Mouse (Mus musculus): ENCODE measurements around the gene Gm28539.
A peak's percentile ranks its signal among the peaks of the same experiment; 100 is the strongest.
"Not testable (repeated sequence)": the region's sequence is repeated elsewhere in the genome, so short reads cannot be mapped to it uniquely, and the experiment has no call there.

The Gm28539 gene

DNA sequence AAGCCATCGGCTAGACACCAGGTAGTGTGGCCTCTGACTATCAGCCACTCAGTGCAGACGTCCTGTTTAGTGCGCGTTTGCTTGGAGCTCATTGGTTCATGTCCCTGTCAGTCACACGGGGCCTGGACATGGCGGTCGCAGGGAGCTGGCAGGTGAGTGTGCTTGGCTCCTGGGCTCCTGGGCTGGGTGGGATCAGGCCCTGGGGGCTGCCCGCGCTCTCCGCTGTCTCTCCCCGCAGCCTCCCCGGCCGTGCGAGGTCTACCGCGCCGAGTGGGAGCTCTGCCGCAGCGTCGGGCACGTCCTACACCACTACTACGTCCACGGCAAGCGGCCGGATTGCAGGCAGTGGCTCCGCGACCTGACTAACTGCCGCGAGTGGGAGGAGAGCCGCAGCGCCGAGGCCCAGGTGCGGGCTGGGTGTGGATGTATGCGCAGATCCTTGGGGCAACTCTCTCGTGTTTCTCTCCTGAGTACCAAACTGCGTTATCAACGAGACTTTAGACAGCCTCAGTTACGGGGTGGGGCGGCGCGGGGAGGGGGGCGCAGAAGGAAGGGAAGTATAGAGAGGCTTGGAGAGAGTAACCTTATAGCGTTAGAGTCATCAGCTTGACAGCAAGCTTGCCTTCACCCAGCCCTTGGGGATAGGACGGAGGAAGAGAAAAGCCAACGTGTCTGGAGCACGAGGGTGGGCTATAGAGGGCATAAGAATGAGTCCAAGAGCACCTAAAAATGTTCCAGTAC is at the start of gene Gm28539, which contains the start of gene 2510002D24Rik:
Gene Gm28539 (plus strand): TSS at position 117 of the 741 bp plus-strand sequence.
Gene 2510002D24Rik (plus strand): TSS at position 111 of the 741 bp plus-strand sequence.
- DNase-seq: peak; percentile 96 to 98

DNA sequence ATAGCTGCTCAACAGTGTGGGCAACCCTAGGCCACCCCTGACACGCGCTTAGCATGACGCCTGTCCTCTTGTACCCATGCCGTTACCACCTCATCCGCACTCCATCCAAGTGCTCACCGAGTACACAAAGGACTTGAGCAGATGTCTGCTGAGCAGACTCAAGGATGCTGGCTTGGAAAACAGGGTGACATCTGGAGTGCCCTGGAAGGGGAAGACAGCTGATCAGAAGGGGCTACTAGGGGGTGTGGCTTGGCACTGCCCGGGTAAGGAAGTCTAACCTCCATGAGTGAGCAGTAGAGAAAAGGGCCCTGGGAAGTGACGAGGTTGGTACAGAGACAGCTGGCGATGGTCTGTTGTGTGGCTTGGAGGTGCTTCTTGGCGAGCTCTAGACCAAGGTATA is 49.7 kb upstream of the Gm28539 start:
- DNase-seq: no peak

DNA sequence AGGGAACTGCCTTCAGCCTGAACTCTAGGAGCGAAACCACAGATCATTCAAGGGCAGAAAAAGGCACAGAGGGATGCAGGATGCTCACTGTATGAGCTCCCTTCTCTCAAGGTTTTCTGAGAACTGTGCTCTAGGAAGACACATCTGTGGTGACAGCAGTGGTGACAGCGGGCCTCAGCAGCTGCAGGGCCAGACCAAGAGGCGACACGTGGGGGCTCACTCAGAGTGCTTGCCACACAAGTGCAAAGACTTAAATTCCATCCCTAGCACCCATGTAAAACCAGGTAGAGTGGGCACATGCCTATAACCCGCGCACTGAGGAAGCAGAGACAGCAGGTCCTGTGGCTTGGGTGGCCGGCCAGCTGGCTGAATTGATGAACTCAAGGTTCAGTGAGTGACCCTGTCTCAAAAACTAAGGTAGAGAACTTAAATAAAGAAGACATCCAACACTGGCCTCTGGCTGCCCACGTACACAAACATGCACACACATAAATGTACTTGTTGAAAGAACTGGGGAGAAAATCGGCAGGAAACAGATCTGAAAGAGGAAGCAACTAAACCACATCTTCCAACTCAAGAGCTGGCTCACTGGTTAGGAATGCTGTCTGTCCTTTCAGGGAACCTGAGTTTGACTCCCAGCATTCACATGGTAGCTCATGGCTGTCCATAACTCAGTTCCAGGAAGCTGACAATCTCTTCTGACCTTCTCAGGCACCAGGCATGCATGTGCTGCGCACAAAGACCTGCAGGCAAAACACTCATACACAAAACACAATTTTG is 47.6 kb upstream of the Gm28539 start:
- no peak for DNase-seq

- DNase-seq: no peak
Measured at GRCm38 (mm10) chr16:18795223-18795899, 41.0 kb upstream of the Gm28539 start.

GRCm38 (mm10) chr16:18796645-18797044 is 39.7 kb upstream of the Gm28539 start:
- no peak for DNase-seq

DNA sequence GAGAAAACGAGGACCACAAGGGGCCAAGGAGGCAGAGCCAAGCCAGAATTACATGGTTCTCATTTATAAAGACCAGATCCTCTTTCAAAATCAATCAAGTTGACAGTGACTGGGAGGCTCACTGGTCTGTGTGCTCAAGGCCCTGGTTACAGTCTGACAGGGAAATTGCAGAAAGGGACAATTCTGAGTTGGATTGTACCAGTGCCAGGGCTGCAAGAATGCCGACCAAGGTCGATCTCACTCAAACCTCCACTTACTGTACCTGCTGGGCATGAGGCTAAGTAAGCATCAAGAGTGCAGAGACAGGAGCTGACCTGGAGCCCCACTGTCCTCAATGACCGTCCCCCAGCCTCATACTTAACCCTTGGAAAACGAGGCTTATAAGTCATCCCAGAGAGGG is 38.2 kb upstream of the Gm28539 start:
- no peak for DNase-seq

GRCm38 (mm10) chr16:18798841-18799240 is 37.5 kb upstream of the Gm28539 start:
- peak; percentile 79 to 81 for DNase-seq

GRCm38 (mm10) chr16:18805746-18806145 is 30.6 kb upstream of the Gm28539 start:
- DNase-seq: no peak

- no peak for DNase-seq
Measured at GRCm38 (mm10) chr16:18809001-18809400, 27.4 kb upstream of the Gm28539 start.

DNA sequence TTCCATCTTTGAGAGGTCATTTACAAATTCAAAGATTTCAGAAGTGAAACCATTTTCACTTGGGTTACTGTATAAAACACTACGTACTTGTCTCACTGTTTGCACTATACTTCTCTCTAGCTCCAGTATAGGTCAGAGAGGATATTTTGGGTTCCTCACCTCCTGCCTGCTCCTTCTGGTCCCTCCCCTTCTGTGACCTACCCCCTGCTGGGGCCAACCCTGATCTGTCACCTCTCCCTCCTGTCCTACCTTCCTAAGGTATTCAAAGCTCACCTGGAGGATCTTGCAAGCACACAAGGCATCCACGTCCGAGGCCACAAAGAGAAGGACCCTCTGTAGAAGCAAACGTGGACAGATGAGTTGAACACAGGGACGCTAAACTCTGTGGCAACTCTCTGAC is 25.4 kb upstream of the Gm28539 start:
- DNase-seq: no peak

DNA sequence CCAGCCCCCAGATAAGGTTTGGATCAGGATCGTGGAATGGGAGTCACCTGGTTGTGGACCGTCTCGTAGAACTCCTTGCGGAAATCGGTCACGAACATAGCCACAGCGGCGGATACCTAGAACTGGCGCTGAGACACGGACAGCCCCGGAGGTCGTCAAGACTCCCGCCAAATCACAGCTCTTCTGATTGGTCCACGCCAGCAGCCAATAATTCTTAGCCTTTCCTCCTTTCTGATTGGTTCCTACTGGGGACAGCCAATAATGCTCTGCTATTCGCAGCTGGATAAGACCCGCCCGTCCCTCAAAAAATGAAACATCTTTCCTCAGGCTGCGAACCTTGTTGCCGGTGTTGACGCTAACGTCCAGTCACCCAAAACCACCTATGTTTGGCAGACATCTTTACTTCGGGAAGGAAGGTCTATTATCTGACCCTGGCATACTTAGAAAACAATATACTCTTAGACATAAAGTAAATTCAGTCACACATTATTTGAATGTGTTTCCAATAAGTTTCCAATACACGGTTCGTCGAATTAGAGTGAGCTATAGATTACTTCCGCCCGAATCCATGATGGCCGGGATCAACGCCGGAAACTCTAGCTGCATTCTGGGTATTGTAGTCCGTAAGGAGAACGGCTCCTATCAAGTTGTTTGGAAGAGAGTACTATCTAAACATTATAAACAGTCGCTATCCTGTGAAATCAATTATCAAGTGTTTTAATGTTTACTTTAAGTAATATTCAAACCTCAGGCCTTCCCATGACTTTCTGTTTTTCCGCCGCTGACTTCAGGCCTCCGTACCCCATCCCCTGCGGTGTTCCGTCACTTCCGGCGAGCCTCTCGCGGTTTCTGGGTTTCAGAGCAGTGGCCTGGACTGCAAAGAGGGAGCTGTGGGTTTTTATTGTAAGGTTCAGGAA is 24.7 kb upstream of the Gm28539 start, which contains the start of the genes Ufd1 and Cdc45:
Gene Ufd1 (plus strand): TSS at position 312 of the 917 bp plus-strand sequence.
Gene Cdc45 (minus strand): TSS at position 520 of the 917 bp plus-strand sequence.
- DNase-seq: peak; percentile 92 to 94

- no peak for DNase-seq
Measured at GRCm38 (mm10) chr16:18812385-18812910, 23.9 kb upstream of the Gm28539 start.

- no peak for DNase-seq
Measured at GRCm38 (mm10) chr16:18822356-18822755, 14.0 kb upstream of the Gm28539 start.

- DNase-seq: no peak
Measured at GRCm38 (mm10) chr16:18822925-18823324, 13.5 kb upstream of the Gm28539 start.

- peak; percentile 17 to 48 for DNase-seq
Measured at GRCm38 (mm10) chr16:18828630-18829029, 7.8 kb upstream of the Gm28539 start.

GRCm38 (mm10) chr16:18829102-18829501 is 7.3 kb upstream of the Gm28539 start:
- peak; percentile 14 to 43 for DNase-seq

GRCm38 (mm10) chr16:18833486-18833885 is 2.9 kb upstream of the Gm28539 start:
- no peak for DNase-seq

DNA sequence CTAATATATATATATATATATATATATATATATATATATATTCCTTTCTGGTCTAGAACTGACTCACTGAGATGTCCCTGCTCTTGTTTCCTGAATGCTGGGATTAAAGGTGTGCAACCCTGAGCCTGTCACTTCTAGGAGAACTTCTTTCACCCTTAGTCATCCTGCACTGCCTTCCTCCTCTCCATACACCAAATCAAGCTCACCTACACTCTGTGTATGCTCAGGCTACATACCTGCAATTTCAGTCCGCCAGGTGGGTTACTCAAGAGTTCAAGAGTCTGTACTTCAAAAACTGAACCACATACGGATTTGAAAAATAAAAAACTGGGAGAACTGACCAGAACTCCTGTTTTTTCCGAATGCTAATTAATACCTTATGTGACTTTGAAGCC is 314 bp upstream of the Gm28539 start:
- no peak for DNase-seq

DNA sequence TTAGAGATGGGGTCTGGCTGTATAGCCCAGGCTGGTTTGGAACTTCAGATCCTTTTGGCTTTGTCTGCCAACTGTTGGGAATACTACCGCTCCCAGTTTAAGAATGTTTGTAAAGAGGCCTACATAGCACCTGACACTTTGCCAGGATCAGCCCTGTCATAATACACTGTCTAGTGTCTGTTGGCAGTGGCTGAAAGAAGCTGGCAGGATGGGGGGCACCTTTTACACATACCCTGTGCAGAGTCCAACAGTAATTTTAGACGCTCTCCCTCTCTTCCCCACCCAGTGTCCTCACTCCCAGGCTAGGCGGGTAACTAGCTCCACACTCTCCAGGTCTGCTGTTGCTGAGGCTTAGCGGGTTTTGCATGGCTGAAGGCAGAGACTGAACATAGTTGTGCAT is 2.0 kb downstream of the Gm28539 start:
- no peak for DNase-seq

GRCm38 (mm10) chr16:18846301-18846820 is 10.0 kb downstream of the Gm28539 start:
- DNase-seq: no peak

DNA sequence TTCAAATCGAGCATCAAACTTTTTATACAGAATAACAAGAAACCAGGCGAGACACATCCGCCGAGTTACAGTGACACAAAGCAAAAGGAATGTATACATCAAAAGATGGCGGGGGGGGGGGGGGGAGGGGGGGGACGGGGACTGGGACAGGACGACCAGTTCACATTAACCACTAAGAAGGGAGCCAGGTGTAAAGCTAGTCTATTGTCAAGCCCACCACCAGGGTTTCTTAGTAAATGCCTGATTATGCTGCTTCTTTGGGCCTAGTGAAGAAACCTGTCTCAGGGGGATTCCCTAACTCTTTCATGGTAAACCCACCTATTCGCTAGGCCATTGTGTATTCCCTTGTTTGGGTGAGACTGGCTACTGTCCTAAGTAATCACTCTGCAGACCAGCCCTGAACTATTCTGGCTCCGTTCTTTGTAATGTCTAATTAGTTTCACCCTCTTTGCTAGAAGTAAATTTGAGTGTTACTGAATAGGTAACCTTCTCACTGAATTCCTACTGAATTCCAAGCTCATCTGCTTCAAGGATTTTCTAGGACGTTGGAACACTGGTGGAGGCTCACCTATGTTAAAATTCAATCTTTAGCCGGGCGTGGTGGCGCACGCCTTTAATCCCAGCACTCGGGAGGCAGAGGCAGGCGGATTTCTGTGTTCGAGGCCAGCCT is 13.3 kb downstream of the Gm28539 start:
- DNase-seq: not testable (repeated sequence)

All from kidney, postnatal 4 days (tissue).